Mouse (Mus musculus): Measurements from ENCODE around the gene Rpia. TPM values are rescaled to one million over a fixed set of nuclear protein-coding genes. Genes with fewer than 3 reads are reported as not detected.

Rpia gene
- polyA plus RNA-seq, 1 experiment, result 12.9 TPM

DNA sequence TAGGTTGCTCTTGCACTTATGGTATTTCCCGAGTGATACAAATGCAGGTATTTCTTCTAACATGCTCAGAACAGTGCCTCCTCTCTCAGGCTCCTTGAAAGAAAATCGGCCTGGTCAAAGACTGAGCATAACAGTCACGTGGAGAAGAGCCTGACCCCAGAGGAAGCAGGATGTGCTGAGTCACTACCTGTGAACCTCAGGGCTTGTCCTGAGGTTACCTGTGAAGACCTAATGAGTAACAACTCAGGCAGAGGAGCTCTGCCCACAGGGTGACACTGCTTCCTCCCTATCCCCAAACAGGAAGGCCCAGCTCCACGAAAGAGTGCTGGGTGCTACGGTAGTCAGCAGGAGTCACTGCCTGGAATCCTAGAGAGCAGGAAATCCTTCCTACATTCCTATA, 18.3 kb downstream of the Rpia start:
- no peak overlapping the region for H3K27ac ChIP-seq (ENCODE audit: insufficient read depth, low read depth, low read length)
- H3K4me1 ChIP-seq (ENCODE audit: control insufficient read depth, insufficient read depth, insufficient read length, low read length), result no peaks in the 10 kb centered on the region
- H3K4me3 ChIP-seq (ENCODE audit: low read depth, low read length), result no peak overlapping the region
- no peaks in the 10 kb centered on the region for H3K27me3 ChIP-seq (ENCODE audit: control insufficient read depth, insufficient read depth, low read length)
- 72% methylated on average over 5 of the region's 5 CpGs for whole genome bisulfite sequencing
- no peak for TF ChIP-seq CTCF (IDR thresholded peaks at IDR 0.05; ENCODE audit: extremely low read depth, insufficient read length, insufficient replicate concordance, low read depth, low read length)
- no peak for TF ChIP-seq POLR2A (IDR thresholded peaks at IDR 0.05; ENCODE audit: low read depth, low read length)
- peaks cover 49% of the 10 kb centered on the region for H3K36me3 ChIP-seq (ENCODE audit: control insufficient read depth, insufficient read depth, low read length)

DNA sequence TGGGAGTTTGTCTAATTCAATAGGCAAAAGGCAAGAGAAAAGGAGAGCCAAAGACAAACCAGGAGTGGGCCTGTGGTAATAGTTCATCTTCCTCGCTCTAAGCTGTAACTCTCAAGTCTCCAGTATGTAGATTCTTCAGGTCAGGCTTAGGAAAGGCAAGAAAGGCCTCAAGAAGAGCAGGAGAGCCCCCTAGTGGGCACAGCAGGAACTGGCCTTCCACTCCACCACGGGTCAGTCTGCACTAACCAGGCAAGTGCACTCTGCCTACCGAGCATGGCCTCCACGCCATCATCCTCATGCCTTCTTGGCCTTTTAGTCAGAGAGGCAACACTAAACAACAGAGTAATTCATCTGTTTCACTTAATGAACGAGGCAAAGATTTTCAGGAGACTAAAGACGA, 23.3 kb downstream of the Rpia start:
- WGBS, result 43% methylated on average over 6 of the region's 6 CpGs
- peaks cover 61% of the 10 kb centered on the region for H3K36me3 ChIP-seq (ENCODE audit: control insufficient read depth, insufficient read depth, low read length)
- no peaks in the 10 kb centered on the region for H3K4me1 ChIP-seq (ENCODE audit: control insufficient read depth, insufficient read depth, insufficient read length, low read length)
- no peaks in the 10 kb centered on the region for H3K27me3 ChIP-seq (ENCODE audit: control insufficient read depth, insufficient read depth, low read length)
- no peak overlapping the region for H3K4me3 ChIP-seq (ENCODE audit: low read depth, low read length)
- H3K27ac ChIP-seq (ENCODE audit: insufficient read depth, low read depth, low read length), result no peak overlapping the region
- TF ChIP-seq CTCF (IDR thresholded peaks at IDR 0.05; ENCODE audit: extremely low read depth, insufficient read length, insufficient replicate concordance, low read depth, low read length) (peak; percentile 91), POLR2A (IDR thresholded peaks at IDR 0.05; ENCODE audit: low read depth, low read length) (no peak)

DNA sequence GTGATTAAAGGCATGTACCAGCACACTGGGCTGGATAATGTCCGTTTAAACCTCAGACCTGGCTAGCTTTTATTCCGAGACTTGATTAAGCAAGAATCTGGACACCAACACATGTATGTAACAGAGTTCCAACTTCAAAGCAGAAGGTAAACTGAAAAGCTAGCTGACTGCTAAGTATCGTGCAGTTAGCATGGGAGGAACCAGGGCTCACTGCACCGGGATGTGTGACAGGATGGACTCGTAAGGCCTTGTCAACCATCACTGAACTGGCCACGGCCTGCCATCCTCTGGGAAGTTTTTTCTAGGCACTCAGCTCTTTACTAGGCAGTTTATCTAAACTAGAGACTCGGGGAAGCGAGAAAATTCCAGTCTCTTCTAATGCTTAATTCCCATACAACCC, 27.0 kb downstream of the Rpia start:
- peak overlapping the region; percentile 43 for H3K27ac ChIP-seq (ENCODE audit: insufficient read depth, low read depth, low read length)
- H3K4me1 ChIP-seq (ENCODE audit: control insufficient read depth, insufficient read depth, insufficient read length, low read length), result no peaks in the 10 kb centered on the region
- no peak overlapping the region for H3K4me3 ChIP-seq (ENCODE audit: low read depth, low read length)
- WGBS, result 86% methylated on average over 8 of the region's 8 CpGs
- no peak for TF ChIP-seq CTCF (IDR thresholded peaks at IDR 0.05; ENCODE audit: extremely low read depth, insufficient read length, insufficient replicate concordance, low read depth, low read length)
- TF ChIP-seq POLR2A (IDR thresholded peaks at IDR 0.05; ENCODE audit: low read depth, low read length), result no peak
- peaks cover 33% of the 10 kb centered on the region for H3K36me3 ChIP-seq (ENCODE audit: control insufficient read depth, insufficient read depth, low read length)
- H3K27me3 ChIP-seq (ENCODE audit: control insufficient read depth, insufficient read depth, low read length), result no peaks in the 10 kb centered on the region

DNA sequence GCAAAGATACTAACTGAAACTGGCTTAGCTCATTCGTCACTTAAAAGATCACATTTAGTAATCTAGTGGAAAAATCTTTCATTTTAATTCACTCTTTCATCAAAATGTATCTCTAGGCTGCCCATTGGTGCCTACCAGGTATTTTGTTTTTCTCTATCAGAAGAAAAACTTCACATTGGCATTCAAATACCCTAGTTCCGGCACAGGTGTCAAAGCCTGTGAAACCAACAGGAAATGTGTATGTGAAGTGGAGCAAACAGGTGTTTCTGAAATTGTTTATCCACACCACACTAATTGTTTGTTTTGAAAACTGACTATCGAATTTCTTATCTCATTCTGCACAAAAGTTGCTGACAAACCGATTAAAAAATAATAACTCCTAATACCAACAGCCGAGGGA, 27.5 kb downstream of the Rpia start:
- H3K27ac ChIP-seq (ENCODE audit: insufficient read depth, low read depth, low read length), result no peak overlapping the region
- TF ChIP-seq CTCF (IDR thresholded peaks at IDR 0.05; ENCODE audit: extremely low read depth, insufficient read length, insufficient replicate concordance, low read depth, low read length) (no peak), POLR2A (IDR thresholded peaks at IDR 0.05; ENCODE audit: low read depth, low read length) (no peak)
- no peak overlapping the region for H3K4me3 ChIP-seq (ENCODE audit: low read depth, low read length)
- no peaks in the 10 kb centered on the region for H3K27me3 ChIP-seq (ENCODE audit: control insufficient read depth, insufficient read depth, low read length)
- H3K36me3 ChIP-seq (ENCODE audit: control insufficient read depth, insufficient read depth, low read length), result peaks cover 29% of the 10 kb centered on the region
- no peaks in the 10 kb centered on the region for H3K4me1 ChIP-seq (ENCODE audit: control insufficient read depth, insufficient read depth, insufficient read length, low read length)
- 69% methylated on average over 5 of the region's 5 CpGs for WGBS

DNA sequence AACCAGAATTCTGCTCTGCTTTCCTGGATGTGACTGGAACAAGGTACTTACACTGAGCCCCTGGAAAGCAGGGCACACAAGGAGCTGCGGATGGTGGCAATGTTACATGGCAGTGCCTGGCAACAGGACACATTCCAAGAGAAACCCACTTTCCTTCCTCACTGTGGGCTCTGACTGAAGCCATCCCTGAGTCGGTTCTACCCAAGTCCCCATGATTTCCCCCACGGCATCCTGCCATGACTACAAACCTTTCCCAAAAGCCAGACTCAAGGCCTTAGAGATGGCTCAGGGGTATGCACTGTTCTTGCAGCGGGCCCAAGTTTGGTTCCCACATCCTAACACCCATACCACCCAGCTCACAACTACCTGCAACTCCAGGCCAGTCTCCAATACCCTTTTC, 28.2 kb downstream of the Rpia start:
- Histone ChIP-seq H3K27me3 (ENCODE audit: control insufficient read depth, insufficient read depth, low read length) (no peaks in the 10 kb centered on the region), H3K27ac (ENCODE audit: insufficient read depth, low read depth, low read length) (peak overlapping the region; percentile 59), H3K4me1 (ENCODE audit: control insufficient read depth, insufficient read depth, insufficient read length, low read length) (no peaks in the 10 kb centered on the region), H3K36me3 (ENCODE audit: control insufficient read depth, insufficient read depth, low read length) (peaks cover 26% of the 10 kb centered on the region), H3K4me3 (ENCODE audit: low read depth, low read length) (no peak overlapping the region)
- 88% methylated on average over 4 of the region's 4 CpGs for WGBS
- TF ChIP-seq CTCF (IDR thresholded peaks at IDR 0.05; ENCODE audit: extremely low read depth, insufficient read length, insufficient replicate concordance, low read depth, low read length) (no peak), POLR2A (IDR thresholded peaks at IDR 0.05; ENCODE audit: low read depth, low read length) (no peak)

DNA sequence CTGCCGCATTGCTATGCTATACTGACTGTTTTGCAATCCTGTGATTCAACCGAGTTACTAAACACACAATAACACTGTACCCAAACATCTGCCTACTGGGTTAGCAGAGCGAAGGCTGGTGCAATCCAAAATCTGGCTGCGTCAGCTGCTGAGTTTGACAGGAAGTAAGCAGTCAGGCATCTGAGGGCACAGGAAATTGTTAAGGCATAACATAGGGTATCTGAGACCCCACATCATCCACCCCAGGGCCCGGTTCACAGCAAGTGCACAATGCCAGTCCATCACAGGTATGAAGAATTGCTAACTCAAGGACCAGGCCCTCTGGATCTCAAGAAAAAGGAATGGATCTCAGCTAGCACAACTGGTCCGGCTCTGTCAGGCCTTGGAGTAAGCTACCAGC, 29.4 kb downstream of the Rpia start:
- no peak for TF ChIP-seq POLR2A (IDR thresholded peaks at IDR 0.05; ENCODE audit: low read depth, low read length)
- TF ChIP-seq CTCF (IDR thresholded peaks at IDR 0.05; ENCODE audit: extremely low read depth, insufficient read length, insufficient replicate concordance, low read depth, low read length), result no peak
- WGBS, result 76% methylated on average over 6 of the region's 6 CpGs

DNA sequence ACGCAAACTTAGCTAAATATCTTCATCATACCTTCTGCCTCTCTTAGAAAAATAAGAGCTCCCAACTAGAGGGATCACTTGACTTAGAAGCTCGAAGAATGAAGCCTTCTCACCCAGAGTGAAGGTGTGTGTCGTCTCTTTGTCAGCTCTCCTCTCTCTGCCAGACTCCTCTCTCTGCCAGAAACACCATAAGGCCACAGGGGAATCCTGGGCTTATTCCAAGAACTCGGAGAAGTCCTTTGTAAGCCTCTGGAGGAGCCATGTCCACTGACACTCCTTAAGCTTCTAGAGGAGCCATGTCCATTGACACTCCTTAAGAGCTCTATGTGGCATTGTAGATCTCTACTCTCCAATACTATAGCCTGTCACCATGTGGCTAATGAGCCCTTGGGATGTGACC, 31.1 kb downstream of the Rpia start:
- 78% methylated on average over 4 of the region's 4 CpGs for WGBS
- Histone ChIP-seq H3K36me3 (ENCODE audit: control insufficient read depth, insufficient read depth, low read length) (peaks cover 10% of the 10 kb centered on the region), H3K27ac (ENCODE audit: insufficient read depth, low read depth, low read length) (no peak overlapping the region), H3K27me3 (ENCODE audit: control insufficient read depth, insufficient read depth, low read length) (no peaks in the 10 kb centered on the region), H3K4me1 (ENCODE audit: control insufficient read depth, insufficient read depth, insufficient read length, low read length) (no peaks in the 10 kb centered on the region), H3K4me3 (ENCODE audit: low read depth, low read length) (no peak overlapping the region)
- TF ChIP-seq POLR2A (IDR thresholded peaks at IDR 0.05; ENCODE audit: low read depth, low read length) (no peak), CTCF (IDR thresholded peaks at IDR 0.05; ENCODE audit: extremely low read depth, insufficient read length, insufficient replicate concordance, low read depth, low read length) (no peak)

More for the DNA sequence above, 29.4 kb downstream of the Rpia start:
- Histone ChIP-seq H3K27me3 (ENCODE audit: control insufficient read depth, insufficient read depth, low read length) (no peaks in the 10 kb centered on the region), H3K36me3 (ENCODE audit: control insufficient read depth, insufficient read depth, low read length) (peaks cover 19% of the 10 kb centered on the region), H3K4me3 (ENCODE audit: low read depth, low read length) (no peak overlapping the region), H3K4me1 (ENCODE audit: control insufficient read depth, insufficient read depth, insufficient read length, low read length) (no peaks in the 10 kb centered on the region), H3K27ac (ENCODE audit: insufficient read depth, low read depth, low read length) (no peak overlapping the region)

DNA sequence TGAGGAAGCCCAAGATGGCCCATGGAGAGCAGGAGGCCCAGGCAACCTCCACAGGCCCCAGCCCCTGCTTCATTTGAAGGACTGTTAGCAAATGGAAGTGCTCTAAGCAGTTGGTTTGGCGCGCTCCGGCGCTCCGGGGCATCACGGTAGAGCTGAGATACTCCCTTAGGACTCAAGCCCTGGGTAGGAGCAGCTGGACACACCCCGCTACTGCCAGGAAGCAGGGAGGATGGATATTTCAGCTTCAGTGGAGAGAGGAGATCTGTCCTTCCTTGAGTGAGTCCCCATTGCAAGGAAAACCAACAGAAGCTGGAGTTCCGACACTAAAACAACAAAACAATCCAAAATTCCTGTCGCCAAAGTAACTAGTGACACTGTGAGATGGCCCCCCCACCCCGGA, 37.2 kb downstream of the Rpia start:
- WGBS, result 92% methylated on average over 10 of the region's 10 CpGs
- Histone ChIP-seq H3K27ac (ENCODE audit: insufficient read depth, low read depth, low read length) (no peak overlapping the region), H3K36me3 (ENCODE audit: control insufficient read depth, insufficient read depth, low read length) (no peaks in the 10 kb centered on the region), H3K4me3 (ENCODE audit: low read depth, low read length) (no peak overlapping the region), H3K4me1 (ENCODE audit: control insufficient read depth, insufficient read depth, insufficient read length, low read length) (no peaks in the 10 kb centered on the region), H3K27me3 (ENCODE audit: control insufficient read depth, insufficient read depth, low read length) (no peaks in the 10 kb centered on the region; the same call in 1 of the 2 replicates)
- TF ChIP-seq CTCF (IDR thresholded peaks at IDR 0.05; ENCODE audit: extremely low read depth, insufficient read length, insufficient replicate concordance, low read depth, low read length) (no peak), POLR2A (IDR thresholded peaks at IDR 0.05; ENCODE audit: low read depth, low read length) (no peak)
